Mouse (Mus musculus): ENCODE data around the gene Usp24.

DNA sequence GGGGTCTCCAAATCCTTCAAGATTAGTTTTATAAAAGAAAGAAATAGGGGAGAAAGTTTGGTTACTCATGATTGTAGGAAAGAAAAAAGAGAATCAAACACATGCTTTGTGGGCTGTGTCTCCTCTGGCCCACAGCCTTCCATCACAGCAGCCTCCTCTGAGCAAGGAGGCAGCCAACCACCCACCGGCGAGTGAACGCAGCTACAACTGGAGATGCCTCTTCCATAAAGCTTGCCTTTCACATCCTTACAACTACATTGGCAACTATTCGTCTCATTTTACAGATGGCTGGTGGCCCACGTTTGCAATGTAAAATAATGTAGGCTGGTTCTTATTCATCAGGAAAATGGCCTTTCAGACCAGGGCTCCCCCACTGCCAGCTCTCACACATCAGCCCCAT lies 121.2 kb downstream of the Usp24 start:
- TF ChIP-seq POLR2A (IDR thresholded peaks at IDR 0.05; ENCODE audit: borderline replicate concordance, extremely low read depth, insufficient read depth, insufficient read length, poor library complexity, severe bottlenecking) (no peak), CTCF (IDR thresholded peaks at IDR 0.05; ENCODE audit: borderline replicate concordance, extremely low read depth, insufficient read depth, insufficient read length) (no peak)
